Mouse (Mus musculus) embryonic fibroblast, embryonic 13.5 days (primary cell): Measurements from ENCODE around the gene Rbm44. TPM values are rescaled to one million over a fixed set of nuclear protein-coding genes. Genes with fewer than 3 reads are reported as not detected.
A peak's percentile ranks its signal among the peaks of the same experiment; 100 is the strongest.

ENCODE experiments used
- H3K27ac ChIP-seq: 2 replicates; pipeline ENCODE4 v1.5.1; 2012; ENCODE audit warnings: low read length, control low read depth, inconsistent platforms; ENCODE audit not compliant: insufficient read depth
- H3K4me1 ChIP-seq: 2 replicates; pipeline ENCODE4 v1.6.1; 2011; ENCODE audit warnings: low read length; ENCODE audit not compliant: control insufficient read depth, insufficient read depth
- H3K4me3 ChIP-seq: 2 replicates; pipeline ENCODE4 v1.5.1; 2011; ENCODE audit warnings: mild to moderate bottlenecking, control low read depth, low read length; ENCODE audit not compliant: insufficient read depth
- CTCF ChIP-seq: IDR thresholded peaks from 2 replicates; pipeline ENCODE4 v1.5.1; 2011; ENCODE audit warnings: mild to moderate bottlenecking, control low read depth, low read length, moderate library complexity, borderline replicate concordance; ENCODE audit not compliant: insufficient read depth
- POLR2A ChIP-seq: IDR thresholded peaks from 2 replicates; pipeline ENCODE4 v1.6.1; 2011; ENCODE audit warnings: low read depth, mild to moderate bottlenecking, control low read depth, low read length, moderate library complexity
- polyA plus RNA-seq: library from polyadenylated mRNA; stranded (reverse); fragments of >200 nt; gene quantifications from 2 replicates; pipeline ENCODE4 v1.2.4, GENCODE M21; 2011; ENCODE audit warnings: low read depth; ENCODE audit not compliant: missing spikeins, insufficient read length

The Rbm44 gene
- polyA plus RNA-seq, 1 experiment: not detected

- no peak overlapping the region for H3K4me3 ChIP-seq
- H3K27ac ChIP-seq: no peak overlapping the region
- no peak for TF ChIP-seq POLR2A
- TF ChIP-seq CTCF: no peak
- no peaks in the 10 kb centered on the region for H3K4me1 ChIP-seq
These were observed 62.6 kb downstream of the Rbm44 start for GRCm38 (mm10) chr1:91207334-91208074.

GRCm38 (mm10) chr1:91209343-91209742, 64.5 kb downstream of the Rbm44 start:
- TF ChIP-seq POLR2A: no peak
- TF ChIP-seq CTCF: no peak
- H3K27ac ChIP-seq: no peak overlapping the region
- no peaks in the 10 kb centered on the region for H3K4me1 ChIP-seq
- no peak overlapping the region for H3K4me3 ChIP-seq

GRCm38 (mm10) chr1:91209785-91210184, 64.9 kb downstream of the Rbm44 start:
- H3K4me3 ChIP-seq: no peak overlapping the region
- H3K27ac ChIP-seq: no peak overlapping the region
- H3K4me1 ChIP-seq: no peaks in the 10 kb centered on the region
- TF ChIP-seq POLR2A: no peak
- no peak for TF ChIP-seq CTCF

GRCm38 (mm10) chr1:91211099-91211498, 66.2 kb downstream of the Rbm44 start:
- H3K4me3 ChIP-seq: no peak overlapping the region
- no peak for TF ChIP-seq POLR2A
- peak; percentile 31; the same call in 1 of the 2 replicates for TF ChIP-seq CTCF
- H3K27ac ChIP-seq: no peak overlapping the region
- H3K4me1 ChIP-seq: no peaks in the 10 kb centered on the region; the same call in 1 of the 2 replicates

GRCm38 (mm10) chr1:91211591-91212008, 66.7 kb downstream of the Rbm44 start:
- TF ChIP-seq POLR2A (no peak), CTCF (no peak)
- no peak overlapping the region for H3K4me3 ChIP-seq
- no peak overlapping the region for H3K27ac ChIP-seq
- H3K4me1 ChIP-seq: no peaks in the 10 kb centered on the region; the same call in 1 of the 2 replicates

GRCm38 (mm10) chr1:91215264-91215663, 70.4 kb downstream of the Rbm44 start:
- H3K27ac ChIP-seq: peak overlapping the region; percentile 97
- no peak for TF ChIP-seq CTCF
- no peak for TF ChIP-seq POLR2A

GRCm38 (mm10) chr1:91215981-91216380, 71.1 kb downstream of the Rbm44 start:
- peak overlapping the region; percentile 97 for H3K27ac ChIP-seq
- TF ChIP-seq POLR2A (no peak), CTCF (no peak)
- no peak overlapping the region for H3K4me3 ChIP-seq
- peaks cover 11% of the 10 kb centered on the region for H3K4me1 ChIP-seq

More at GRCm38 (mm10) chr1:91215264-91215663, 70.4 kb downstream of the Rbm44 start:
- peaks cover 11% of the 10 kb centered on the region for H3K4me1 ChIP-seq
- no peak overlapping the region for H3K4me3 ChIP-seq

- peaks cover 11% of the 10 kb centered on the region for H3K4me1 ChIP-seq
- no peak overlapping the region for H3K4me3 ChIP-seq
- peak overlapping the region; percentile 97 for H3K27ac ChIP-seq
- TF ChIP-seq CTCF (no peak), POLR2A (no peak)
These were observed 71.8 kb downstream of the Rbm44 start for GRCm38 (mm10) chr1:91216504-91217267.

GRCm38 (mm10) chr1:91219641-91220321, 74.9 kb downstream of the Rbm44 start:
- TF ChIP-seq CTCF (no peak), POLR2A (no peak)
- H3K4me1 ChIP-seq: peaks cover 11% of the 10 kb centered on the region
- no peak overlapping the region for H3K4me3 ChIP-seq
- H3K27ac ChIP-seq: no peak overlapping the region
